Mouse (Mus musculus): ENCODE results near the gene Morn1. TPM values are rescaled to one million over a fixed set of nuclear protein-coding genes. Genes with fewer than 3 reads are reported as not detected.

Gene Morn1
- total RNA-seq, 2 experiments from 2014 or later, result 2.8 to 3.0 TPM

DNA sequence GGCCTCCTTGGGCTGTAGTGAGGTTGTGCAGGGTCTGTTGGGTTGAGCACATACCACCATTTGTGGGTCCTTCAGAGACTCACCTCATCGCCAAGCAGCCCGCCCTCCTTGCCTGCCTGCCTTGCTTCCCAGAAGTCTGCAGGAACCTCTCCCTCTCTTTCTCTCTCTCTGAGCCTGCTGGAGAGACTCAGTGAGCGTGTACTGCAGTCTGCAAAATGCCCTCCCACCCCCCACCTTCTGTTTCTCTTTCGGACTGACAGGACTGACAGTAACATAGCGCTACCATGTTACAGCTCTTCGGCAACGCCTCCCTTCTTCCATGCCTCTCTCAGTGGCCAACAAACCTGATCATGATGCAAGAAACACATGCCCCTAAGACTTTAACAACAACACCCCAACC, 103.9 kb downstream of the Morn1 start:
- no peak for DNase-seq

Other genes with a start within 250 kb of the Morn1 start
- under 1 TPM; 0.26 to 0.41 TPM for gene Ttc34, start 249.1 kb upstream of the Morn1 start, total RNA-seq (2021)
- under 1 TPM; 0.21 to 0.72 TPM for gene Mmel1, start 217.0 kb upstream of the Morn1 start, total RNA-seq (2021)
- gene Fam213b, start 187.4 kb upstream of the Morn1 start, total RNA-seq (2021), result 10 to 100 TPM; 37.8 to 39.7 TPM
- 1 to 10 TPM; 2.7 to 3.7 TPM for gene Tnfrsf14, start 158.0 kb upstream of the Morn1 start, total RNA-seq (2021)
- not detected for gene Hes5, start 125.7 kb upstream of the Morn1 start, total RNA-seq (2021)
- gene Pank4, start 122.5 kb upstream of the Morn1 start, total RNA-seq (2021), result 10 to 100 TPM; 34.9 to 37.5 TPM
- gene Plch2, start 29.8 kb upstream of the Morn1 start, total RNA-seq (2021), result not detected
- gene Pex10, start 19.6 kb upstream of the Morn1 start, total RNA-seq (2021), result 10 to 100 TPM; 16.6 to 17.1 TPM
- gene Rer1, start 195 bp upstream of the Morn1 start, total RNA-seq (2021), result 10 to 100 TPM; 76.1 to 78.4 TPM
- 10 to 100 TPM; 93.8 to 98.1 TPM for gene Ski, start 136.0 kb downstream of the Morn1 start, total RNA-seq (2021)
- gene Faap20, start 163.2 kb downstream of the Morn1 start, total RNA-seq (2021), result 10 to 100 TPM; 31.7 to 31.9 TPM

All from heart, postnatal 4 days (tissue).